ENCODE assay signal across 9 mouse cellular contexts in the genomic region with DNA sequence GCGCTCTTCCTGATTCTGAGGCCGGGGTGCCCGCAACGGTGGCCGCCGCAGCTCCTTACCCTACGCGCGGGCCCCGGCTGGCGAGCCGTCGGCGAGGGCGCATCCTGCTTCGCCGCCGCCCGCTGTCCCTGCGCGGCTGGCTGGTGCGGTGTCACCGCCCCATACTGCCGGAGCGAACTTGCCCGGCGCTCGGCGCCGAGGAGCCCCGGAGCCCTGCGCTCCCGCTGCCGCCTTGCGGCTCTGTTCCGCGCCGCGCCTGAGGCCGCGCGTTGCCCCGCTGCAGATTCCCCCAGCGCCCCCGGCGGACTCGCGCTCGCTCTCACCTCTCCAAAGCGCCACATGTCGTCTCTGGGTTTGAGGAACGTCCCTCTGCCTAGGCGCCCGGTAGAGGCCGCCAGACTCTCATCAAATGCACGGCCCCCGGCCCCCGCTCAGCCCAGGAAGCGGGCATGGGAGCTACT. TPM values are rescaled to one million over a fixed set of nuclear protein-coding genes. Genes with fewer than 3 reads are reported as not detected.
DNase-seq lines count a peak whose midpoint lies in the region; ATAC-seq lines count a peak whose summit lies in the region.
"Had no signal": no experiment of that assay in that cellular context is flagged by ENCODE, and none has a peak within 500 bp of the region (broad histone marks: within the 10 kb centered on the region; RNA-seq: fewer than 3 reads in every experiment).

Gene Gabra5 (minus strand): TSS at position 379 of the 461 bp plus-strand sequence.

- DNase-seq in kidney, adult 9 months: peak; percentile 2
- no peak for DNase-seq in kidney, postnatal 25 days
- DNase-seq in embryo, embryonic 10 days (ENCODE audit: low spot score): peak; percentile 72
- DNase-seq in frontal cortex, postnatal 25 days (ENCODE audit: low spot score in 2 of 2): peak; percentile 50 to 57
- DNase-seq in left cerebral cortex, postnatal 10 days (ENCODE audit: extremely low spot score in 1 of 2, low spot score in 2 of 2): peak; percentile 52 to 70
- DNase-seq in gastrocnemius, postnatal 36 days: no peak

- H3K9me3 ChIP-seq in neural tube, embryonic 14.5 days (ENCODE audit: control insufficient read depth, low read length): no peaks in the 10 kb centered on the region

- H3K4me1 ChIP-seq in neural tube, embryonic 14.5 days (ENCODE audit: control insufficient read depth, insufficient read depth, low read length): 0 out of 2 replicates have a peak, but pooled peaks cover 4% of the 10 kb centered on the region

- ATAC-seq in neural tube, embryonic 14.5 days (ENCODE audit: low read depth): peak; percentile 89
- no peak for ATAC-seq in CD4-positive, CD25-positive, alpha-beta regulatory T cell, adult 4 months

- peak within 1 kb of the TSS; percentile 56 for H3K9ac ChIP-seq in neural tube, embryonic 14.5 days (replicated peaks; ENCODE audit: low read depth, low read length)

- intact Hi-C loops in left cerebral cortex, postnatal 10 days (cut with DNase I): loop anchor here (5.0 to 10.0 kb wide), 4 partner anchors 305 to 1568 kb away; no protein-coding TSS in a partner anchor
- intact Hi-C loops in gastrocnemius, postnatal 36 days (cut with DNase I): no loop called here

- peak within 1 kb of the TSS; percentile 52 for H3K4me3 ChIP-seq in neural tube, embryonic 14.5 days (ENCODE audit: low read depth, low read length)

- no peaks in the 10 kb centered on the region for H3K36me3 ChIP-seq in neural tube, embryonic 14.5 days (ENCODE audit: control insufficient read depth, insufficient read depth, low read length)

- H3K27ac ChIP-seq in neural tube, embryonic 14.5 days (ENCODE audit: low read depth, low read length): no peak within 1 kb of the TSS
- H3K27ac ChIP-seq: macrophage had no signal

- under 1% methylated on average over 53 of the region's 59 CpGs for WGBS in neural tube, embryonic 14.5 days

- H3K27me3 ChIP-seq in neural tube, embryonic 14.5 days (ENCODE audit: control insufficient read depth, insufficient read depth, low read length): peaks cover 29% of the 10 kb centered on the region

- H3K4me2 ChIP-seq in neural tube, embryonic 14.5 days (ENCODE audit: low read depth, low read length): peak within 1 kb of the TSS; percentile 65

RNA-seq across cellular contexts. Expression of gene Gabra5, which starts in this region (rescaled TPM):
- 100 to 1,000 TPM; 113 to 114 TPM for total RNA-seq in left cerebral cortex, postnatal 10 days (2021)
- polyA plus RNA-seq in neural tube, embryonic 14.5 days (2014; fragmentation: Nextera tagmentation; extraction: Ambion mirVana): 38.1 and 61.4 TPM in 2 replicates
- total RNA-seq in gastrocnemius, postnatal 36 days (2021): not detected
- polyA plus RNA-seq in CD4-positive, CD25-positive, alpha-beta regulatory T cell, adult 4 months (2017; shearing (Covaris generic)): not detected
- polyA plus RNA-seq: macrophage had no signal

Comparison
In these comparisons a context has a peak if more than half of its experiments do, and no peak if none do; other contexts are left out.
1. RNA of gene Gabra5 (total RNA-seq): 113 to 114 TPM in left cerebral cortex, postnatal 10 days; not detected in gastrocnemius, postnatal 36 days; every median in the first group is over 100 times any median in the second.
2. RNA of gene Gabra5 (polyA plus RNA-seq): 38.1 to 61.4 TPM in neural tube, embryonic 14.5 days; not detected in CD4-positive, CD25-positive, alpha-beta regulatory T cell, adult 4 months; every median in the first group is over 10 times any median in the second.
3. DNase-seq: peak in kidney, adult 9 months (single experiment), embryo, embryonic 10 days (single experiment), frontal cortex, postnatal 25 days (2 of 2) and left cerebral cortex, postnatal 10 days (2 of 2); none in kidney, postnatal 25 days (0 of 2) and gastrocnemius, postnatal 36 days (0 of 2).